Mouse (Mus musculus) gastrocnemius, postnatal 14 days (tissue): ENCODE data around the gene Mad1l1. TPM values are rescaled to one million over a fixed set of nuclear protein-coding genes. Genes with fewer than 3 reads are reported as not detected.

Source experiments
- DNase-seq: peaks from one replicate; pipeline ENCODE4 v3.0.0; 2021; ENCODE audit warnings: mixed read lengths
- intact Hi-C: fragments of 180-260 bp; cut with DNase I; formaldehyde crosslinking; loops from one replicate; pipeline ENCODE4 v1.15.1; 2025; ENCODE audit warnings: low total_unique reads
- total RNA-seq, 2 experiments: library from RNA; stranded (reverse); gene quantifications; 2 replicates each; pipeline ENCODE4 v1.2.3; 2021

The Mad1l1 gene
- total RNA-seq, 2 experiments from 2014 or later, result 9.5 to 10.2 TPM

GRCm38 (mm10) chr5:140041055-140041454 lies 280.3 kb downstream of the Mad1l1 start:
- intact Hi-C loops, result loop anchor here (5.0 to 10.0 kb wide), 2 partner anchors 96 to 254 kb away; no protein-coding TSS in a partner anchor

GRCm38 (mm10) chr5:140037587-140038233 lies 283.6 kb downstream of the Mad1l1 start:
- intact Hi-C loops, result no loop called here

More at GRCm38 (mm10) chr5:140041055-140041454, 280.3 kb downstream of the Mad1l1 start:
- no peak for DNase-seq

GRCm38 (mm10) chr5:140035641-140036040 lies 285.7 kb downstream of the Mad1l1 start:
- intact Hi-C loops, result no loop called here
- no peak for DNase-seq

More at GRCm38 (mm10) chr5:140037587-140038233, 283.6 kb downstream of the Mad1l1 start:
- no peak for DNase-seq

GRCm38 (mm10) chr5:140035025-140035330 lies 286.4 kb downstream of the Mad1l1 start:
- intact Hi-C loops, result no loop called here
- no peak for DNase-seq

- intact Hi-C loops, result no loop called here
These were observed 286.9 kb downstream of the Mad1l1 start for GRCm38 (mm10) chr5:140034300-140035024.

GRCm38 (mm10) chr5:140026366-140026765 lies 295.0 kb downstream of the Mad1l1 start:
- intact Hi-C loops, result no loop called here
- DNase-seq, result no peak

More at GRCm38 (mm10) chr5:140034300-140035024, 286.9 kb downstream of the Mad1l1 start:
- no peak for DNase-seq

- DNase-seq, result no peak
- intact Hi-C loops, result no loop called here
These were observed 296.1 kb downstream of the Mad1l1 start for GRCm38 (mm10) chr5:140025301-140025700.

- intact Hi-C loops, result no loop called here
- DNase-seq, result peak; percentile 62
These were observed 297.3 kb downstream of the Mad1l1 start for GRCm38 (mm10) chr5:140023941-140024500.

GRCm38 (mm10) chr5:140022861-140023260 lies 298.5 kb downstream of the Mad1l1 start:
- intact Hi-C loops, result no loop called here
- no peak for DNase-seq

- intact Hi-C loops, result no loop called here
- DNase-seq, result no peak
These were observed 299.6 kb downstream of the Mad1l1 start for GRCm38 (mm10) chr5:140021755-140022154.

GRCm38 (mm10) chr5:140019616-140020015 lies 301.7 kb downstream of the Mad1l1 start:
- intact Hi-C loops, result no loop called here
- DNase-seq, result no peak

GRCm38 (mm10) chr5:140018780-140019179 lies 302.6 kb downstream of the Mad1l1 start:
- intact Hi-C loops, result no loop called here
- DNase-seq, result no peak

GRCm38 (mm10) chr5:140016896-140017295 lies 304.5 kb downstream of the Mad1l1 start:
- no peak for DNase-seq
- intact Hi-C loops, result no loop called here

GRCm38 (mm10) chr5:140013652-140014051 lies 307.7 kb downstream of the Mad1l1 start:
- intact Hi-C loops, result no loop called here

GRCm38 (mm10) chr5:140012286-140012967 lies 308.9 kb downstream of the Mad1l1 start:
- intact Hi-C loops, result no loop called here
- no peak for DNase-seq

More at GRCm38 (mm10) chr5:140013652-140014051, 307.7 kb downstream of the Mad1l1 start:
- no peak for DNase-seq

GRCm38 (mm10) chr5:140010405-140010804 lies 310.9 kb downstream of the Mad1l1 start:
- DNase-seq, result no peak

GRCm38 (mm10) chr5:140009083-140009655 lies 312.2 kb downstream of the Mad1l1 start:
- intact Hi-C loops, result no loop called here

More at GRCm38 (mm10) chr5:140010405-140010804, 310.9 kb downstream of the Mad1l1 start:
- intact Hi-C loops, result no loop called here

GRCm38 (mm10) chr5:140008523-140008806 lies 312.9 kb downstream of the Mad1l1 start:
- intact Hi-C loops, result no loop called here
- no peak for DNase-seq

More at GRCm38 (mm10) chr5:140009083-140009655, 312.2 kb downstream of the Mad1l1 start:
- no peak for DNase-seq

- DNase-seq, result no peak
- intact Hi-C loops, result no loop called here
These were observed 313.5 kb downstream of the Mad1l1 start for GRCm38 (mm10) chr5:140007656-140008522.
